Mouse (Mus musculus): ENCODE data around the gene Tepsin. TPM values are rescaled to one million over a fixed set of nuclear protein-coding genes. Genes with fewer than 3 reads are reported as not detected.

Tepsin gene
- polyA plus RNA-seq, 1 experiment from 2014 or later, result 6.0 TPM

- Histone ChIP-seq H3K9ac (no peak overlapping the region), H3K4me3 (replicated peaks) (no peak overlapping the region), H3K27me3 (peaks cover 57% of the 10 kb centered on the region), H3K36me3 (replicated peaks) (no peaks in the 10 kb centered on the region), H3K9me3 (replicated peaks) (no peaks in the 10 kb centered on the region), H3K4me2 (no peak overlapping the region), H3K4me1 (replicated peaks) (peaks cover 29% of the 10 kb centered on the region), H3K27ac (replicated peaks) (no peak overlapping the region)
- 65% methylated on average over 4 of the region's 4 CpGs for WGBS (ENCODE audit: insufficient replicate concordance)
- ATAC-seq (ENCODE audit: insufficient read depth), result no peak
These were observed 53.2 kb downstream of the Tepsin start for GRCm38 (mm10) chr11:120045341-120045740.

GRCm38 (mm10) chr11:120042141-120042838, 56.2 kb downstream of the Tepsin start:
- H3K9ac ChIP-seq, result no peak overlapping the region
- peaks cover 20% of the 10 kb centered on the region for H3K4me1 ChIP-seq (replicated peaks)
- H3K4me3 ChIP-seq (replicated peaks), result no peak overlapping the region
- ATAC-seq (ENCODE audit: insufficient read depth), result no peak
- peak overlapping the region; percentile 19; the same call in 1 of the 2 replicates for H3K4me2 ChIP-seq
- peak overlapping the region; percentile 70 for H3K27ac ChIP-seq (replicated peaks)
- 32% methylated on average over 7 of the region's 7 CpGs for WGBS (ENCODE audit: insufficient replicate concordance)
- H3K36me3 ChIP-seq (replicated peaks), result no peaks in the 10 kb centered on the region
- H3K9me3 ChIP-seq (replicated peaks), result no peaks in the 10 kb centered on the region
- H3K27me3 ChIP-seq, result peaks cover 28% of the 10 kb centered on the region

- Histone ChIP-seq H3K9me3 (replicated peaks) (no peaks in the 10 kb centered on the region), H3K36me3 (replicated peaks) (no peaks in the 10 kb centered on the region), H3K4me1 (replicated peaks) (peaks cover 15% of the 10 kb centered on the region), H3K27ac (replicated peaks) (peak overlapping the region; percentile 70), H3K9ac (no peak overlapping the region), H3K4me2 (peak overlapping the region; percentile 38), H3K27me3 (peaks cover 20% of the 10 kb centered on the region), H3K4me3 (replicated peaks) (peak overlapping the region; percentile 24; the same call in 1 of the 2 replicates)
- WGBS (ENCODE audit: insufficient replicate concordance), result 41% methylated on average over 13 of the region's 13 CpGs
- peak; percentile 62 for ATAC-seq (ENCODE audit: insufficient read depth)
These were observed 57.1 kb downstream of the Tepsin start for GRCm38 (mm10) chr11:120041191-120042123.

Small RNA genes within 50 kb of the gene (microRNA-seq; reads per million reads assigned to microRNA genes)
- gene Gm25948, result not detected

Other genes with a start within 250 kb of the Tepsin start
- 25.4 and 29.5 TPM in 2 replicates for gene Chmp6, start 185.3 kb downstream of the Tepsin start, polyA plus RNA-seq (2015; fragmentation: Nextera tagmentation; extraction: Ambion mirVana)
- 8.0 and 9.4 TPM in 2 replicates for gene Baiap2, start 156.0 kb downstream of the Tepsin start, polyA plus RNA-seq (2015; fragmentation: Nextera tagmentation; extraction: Ambion mirVana)
- gene Aatk, start 51.6 kb downstream of the Tepsin start, polyA plus RNA-seq (2015; fragmentation: Nextera tagmentation; extraction: Ambion mirVana), result 0.59 and 0.68 TPM in 2 replicates
- gene Cep131, start 11.9 kb downstream of the Tepsin start, polyA plus RNA-seq (2015; fragmentation: Nextera tagmentation; extraction: Ambion mirVana), result 4.2 and 4.6 TPM in 2 replicates
- gene Ndufaf8, start 197 bp upstream of the Tepsin start, polyA plus RNA-seq (2015; fragmentation: Nextera tagmentation; extraction: Ambion mirVana), result 38.9 and 42.8 TPM in 2 replicates
- gene Slc38a10, start 52.6 kb upstream of the Tepsin start, polyA plus RNA-seq (2015; fragmentation: Nextera tagmentation; extraction: Ambion mirVana), result 34.0 and 38.8 TPM in 2 replicates
- 0.91 and 1.0 TPM in 2 replicates for gene Bahcc1, start 134.2 kb upstream of the Tepsin start, polyA plus RNA-seq (2015; fragmentation: Nextera tagmentation; extraction: Ambion mirVana)
- 559 and 587 TPM in 2 replicates for gene Actg1, start 249.8 kb upstream of the Tepsin start, polyA plus RNA-seq (2015; fragmentation: Nextera tagmentation; extraction: Ambion mirVana)